Mouse (Mus musculus) forebrain, embryonic 15.5 days (tissue): ENCODE results near the gene Olfr130. TPM values are rescaled to one million over a fixed set of nuclear protein-coding genes. Genes with fewer than 3 reads are reported as not detected.

Experiments used
- ATAC-seq: fragments of 200-750 bp; cut with Nextera tagmentation; replicated peaks from 2 replicates; pipeline ENCODE4 v1.8.0; 2017; ENCODE audit warnings: mild to moderate bottlenecking, moderate TSS enrichment, moderate library complexity
- H3K27ac ChIP-seq: fragments of 300-500 bp; sonication (generic); replicated peaks from 2 replicates; pipeline ENCODE4 v1.5.1; 2015; ENCODE audit warnings: mild to moderate bottlenecking, inconsistent platforms
- H3K27me3 ChIP-seq: fragments of 300-500 bp; sonication (generic); 2 replicates; pipeline ENCODE4 v1.6.1; 2015; ENCODE audit warnings: inconsistent platforms
- H3K36me3 ChIP-seq: fragments of 300-500 bp; sonication (generic); 2 replicates; pipeline ENCODE4 v1.6.1; 2015; ENCODE audit warnings: mild to moderate bottlenecking, inconsistent platforms
- H3K4me1 ChIP-seq: fragments of 300-500 bp; sonication (generic); 2 replicates; pipeline ENCODE4 v1.6.1; 2015; ENCODE audit warnings: inconsistent platforms
- H3K4me2 ChIP-seq: fragments of 300-500 bp; sonication (generic); replicated peaks from 2 replicates; pipeline ENCODE4 v1.6.1; 2015; ENCODE audit warnings: mild to moderate bottlenecking, inconsistent platforms
- H3K4me3 ChIP-seq: fragments of 300-500 bp; sonication (generic); 2 replicates; pipeline ENCODE4 v1.5.1; 2015; ENCODE audit warnings: mild to moderate bottlenecking, inconsistent platforms
- H3K9ac ChIP-seq: fragments of 300-500 bp; sonication (generic); replicated peaks from 2 replicates; pipeline ENCODE4 v1.6.1; 2015; ENCODE audit warnings: mild to moderate bottlenecking, inconsistent platforms
- H3K9me3 ChIP-seq: fragments of 300-500 bp; sonication (generic); 2 replicates; pipeline ENCODE4 v1.6.1; 2016; ENCODE audit warnings: inconsistent platforms
- WGBS: fragments of 180-500 bp; shearing (Covaris S2); methylation state at CpG from one replicate; pipeline ENCODE4 v1.1.7; 2015; ENCODE audit warnings: mixed read lengths; 5-methylcytosine and 5-hydroxymethylcytosine counted together
- polyA plus RNA-seq: library from polyadenylated mRNA; unstranded; fragments of >200 nt; fragmentation: Nextera tagmentation; extraction: Ambion mirVana; gene quantifications from 2 replicates; pipeline ENCODE4 v1.2.1, GENCODE M21; 2015

Olfr130 gene
- polyA plus RNA-seq: not detected in 2 replicates

DNA sequence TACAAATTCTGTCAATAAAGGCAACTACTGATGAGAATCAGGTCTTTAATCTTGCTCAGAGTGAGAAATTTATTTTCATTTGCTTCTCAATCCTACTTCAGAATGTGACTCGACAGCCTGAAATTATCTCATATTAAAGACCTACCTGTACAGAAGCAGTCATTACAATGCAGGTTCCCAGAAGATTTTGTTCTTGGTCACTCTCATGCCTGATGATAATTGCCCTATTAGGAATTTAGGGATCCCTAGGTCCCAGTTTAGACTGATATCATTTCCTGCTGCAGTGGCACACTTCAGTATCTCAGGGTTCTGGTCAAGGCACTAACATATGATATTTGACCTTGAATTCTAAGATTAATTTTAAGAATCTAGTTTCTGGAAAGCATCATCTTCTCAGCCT, at the start of gene Olfr130:
Gene Olfr130 (plus strand): TSS at position 301 of the 400 bp plus-strand sequence.
- no peaks in the 10 kb centered on the region for H3K4me1 ChIP-seq
- WGBS: 83% methylated on average over 1 of the region's 1 CpGs
- no peaks in the 10 kb centered on the region for H3K36me3 ChIP-seq
- no peak for ATAC-seq
- H3K9ac ChIP-seq: no peak within 1 kb of the TSS
- no peak within 1 kb of the TSS for H3K4me3 ChIP-seq
- no peak within 1 kb of the TSS for H3K27ac ChIP-seq
- H3K4me2 ChIP-seq: no peak within 1 kb of the TSS
- H3K9me3 ChIP-seq: no peaks in the 10 kb centered on the region
- H3K27me3 ChIP-seq: no peaks in the 10 kb centered on the region

DNA sequence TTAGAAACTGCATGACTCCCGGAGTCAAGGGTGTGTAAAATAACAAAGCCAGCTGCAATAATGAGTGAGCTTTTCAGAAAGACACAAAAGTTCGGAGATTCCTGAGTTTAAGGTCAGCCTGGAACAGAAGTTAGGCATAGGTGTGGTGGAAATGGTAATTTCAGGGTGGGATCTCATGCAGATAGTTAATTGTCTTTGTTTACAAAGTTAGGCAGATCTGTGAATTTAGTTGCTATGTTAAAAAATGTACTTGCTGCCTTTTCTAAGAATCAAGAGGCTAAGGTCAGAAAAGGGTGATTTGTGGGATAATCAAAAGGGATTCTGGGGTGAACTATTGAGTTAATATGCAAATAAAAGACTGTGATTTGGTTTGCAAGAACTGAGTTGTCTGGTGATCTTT, 47.4 kb upstream of the Olfr130 start:
- no peak overlapping the region for H3K9ac ChIP-seq
- no peak for ATAC-seq
- no peak overlapping the region for H3K4me2 ChIP-seq
- no peaks in the 10 kb centered on the region for H3K4me1 ChIP-seq
- no peaks in the 10 kb centered on the region for H3K36me3 ChIP-seq
- no peak overlapping the region for H3K27ac ChIP-seq
- H3K4me3 ChIP-seq: no peak overlapping the region
- no peaks in the 10 kb centered on the region for H3K27me3 ChIP-seq
- 77% methylated on average over 2 of the region's 2 CpGs for WGBS
- peaks cover 3% of the 10 kb centered on the region; the same call in 1 of the 2 replicates for H3K9me3 ChIP-seq

DNA sequence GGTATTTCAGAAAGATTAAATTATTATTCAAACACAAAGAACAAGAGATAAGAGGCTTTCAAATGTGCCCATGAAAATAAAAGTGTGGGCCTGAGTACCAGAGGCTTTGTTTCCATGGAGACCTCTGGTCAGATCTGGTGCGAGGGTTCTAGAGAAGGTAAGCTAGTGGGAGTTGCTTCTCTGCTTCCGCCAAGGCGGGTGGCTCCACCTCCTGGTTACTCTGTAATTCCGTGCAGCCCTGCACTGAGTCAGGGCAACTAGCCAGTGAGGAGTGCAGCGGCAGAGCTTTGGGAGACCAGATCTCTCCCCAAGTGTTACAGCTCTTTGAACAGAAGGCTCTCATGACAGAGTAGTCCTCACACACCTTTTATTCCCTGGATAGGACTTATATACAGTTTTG, 37.4 kb upstream of the Olfr130 start:
- 29% methylated on average over 5 of the region's 5 CpGs for WGBS
- Histone ChIP-seq H3K4me1 (no peaks in the 10 kb centered on the region), H3K9me3 (no peaks in the 10 kb centered on the region; the same call in 1 of the 2 replicates), H3K4me3 (no peak overlapping the region), H3K27ac (no peak overlapping the region), H3K9ac (no peak overlapping the region), H3K4me2 (no peak overlapping the region), H3K36me3 (no peaks in the 10 kb centered on the region), H3K27me3 (no peaks in the 10 kb centered on the region)
- ATAC-seq: no peak

DNA sequence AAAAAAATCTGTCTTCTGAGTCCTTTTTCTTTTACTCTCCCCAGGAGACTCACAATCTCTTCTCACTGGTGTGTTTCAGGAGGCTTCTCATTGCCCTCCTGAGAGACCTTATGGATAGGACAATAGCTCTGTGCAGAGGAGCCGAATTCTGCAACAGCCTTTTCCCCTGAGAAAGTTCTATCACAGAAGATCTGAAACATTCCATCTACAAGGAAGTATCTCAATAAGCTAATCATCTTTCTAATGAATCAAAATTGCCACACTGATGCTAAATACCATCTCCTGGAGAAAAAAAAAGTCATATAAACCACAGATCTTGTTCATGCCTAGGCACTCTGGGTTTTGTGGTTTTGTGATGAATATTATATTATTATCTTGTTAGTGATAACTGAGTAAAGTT, 3.7 kb upstream of the Olfr130 start, which contains the start of gene Olfr129:
Gene Olfr129 (minus strand): TSS at position 101 of the 400 bp plus-strand sequence.
- H3K9ac ChIP-seq: no peak within 1 kb of the TSS

DNA sequence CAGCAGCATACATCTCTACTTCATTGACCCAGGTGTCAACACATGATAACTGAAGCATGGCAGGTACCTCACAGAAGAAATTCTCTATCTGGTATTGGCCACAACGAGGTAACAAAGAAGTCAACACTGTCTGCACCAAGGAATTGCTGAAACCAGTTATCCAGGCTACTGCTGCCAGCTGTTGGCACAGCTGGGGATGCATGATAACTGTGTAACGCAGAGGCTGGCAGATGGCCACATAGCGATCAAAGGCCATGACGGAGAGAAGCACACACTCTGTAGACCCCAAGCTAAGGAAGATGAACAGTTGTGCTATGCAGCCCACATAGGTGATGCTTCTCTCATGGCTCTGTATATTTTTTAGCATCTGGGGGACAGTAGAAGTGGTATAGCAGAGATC, 18.6 kb downstream of the Olfr130 start:
- Histone ChIP-seq H3K4me2 (no peak overlapping the region), H3K36me3 (no peaks in the 10 kb centered on the region), H3K27me3 (no peaks in the 10 kb centered on the region), H3K4me1 (no peaks in the 10 kb centered on the region), H3K27ac (no peak overlapping the region), H3K4me3 (no peak overlapping the region), H3K9me3 (0 out of 2 replicates have a peak, but pooled peaks cover 3% of the 10 kb centered on the region), H3K9ac (no peak overlapping the region)
- ATAC-seq: no peak
- 85% methylated on average over 4 of the region's 4 CpGs for WGBS

More for the DNA sequence above, 3.7 kb upstream of the Olfr130 start, which contains the start of gene Olfr129:
- Histone ChIP-seq H3K4me2 (no peak within 1 kb of the TSS), H3K36me3 (no peaks in the 10 kb centered on the region), H3K27me3 (no peaks in the 10 kb centered on the region), H3K27ac (no peak within 1 kb of the TSS), H3K4me1 (no peaks in the 10 kb centered on the region), H3K4me3 (no peak within 1 kb of the TSS), H3K9me3 (peaks cover under 1% of the 10 kb centered on the region; the same call in 1 of the 2 replicates)
- no peak for ATAC-seq
- WGBS: 69% methylated on average over 1 of the region's 1 CpGs

DNA sequence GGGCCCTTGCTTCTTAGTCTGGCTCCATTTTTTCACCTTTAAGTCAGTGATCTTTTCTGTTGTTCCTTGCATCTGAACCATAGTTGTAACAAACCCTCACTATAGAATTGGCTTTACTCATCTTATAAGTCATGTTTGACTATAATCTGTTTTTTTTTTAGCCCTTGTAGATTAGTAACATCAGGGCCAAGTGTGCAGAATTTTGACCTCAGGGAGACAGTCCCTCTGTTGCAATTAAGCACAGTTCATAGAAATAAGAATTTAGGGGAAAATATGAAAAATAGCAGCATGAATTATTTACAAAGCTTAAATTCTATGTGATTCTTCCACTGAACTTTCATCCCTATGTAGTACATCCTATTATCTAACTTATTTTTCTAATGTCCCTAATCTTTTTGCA, 24.9 kb downstream of the Olfr130 start, which contains the start of gene Olfr131:
Gene Olfr131 (minus strand): TSS at position 101 of the 400 bp plus-strand sequence.
- Histone ChIP-seq H3K9ac (no peak within 1 kb of the TSS), H3K27me3 (no peaks in the 10 kb centered on the region), H3K36me3 (no peaks in the 10 kb centered on the region), H3K4me3 (no peak within 1 kb of the TSS), H3K27ac (no peak within 1 kb of the TSS), H3K4me2 (no peak within 1 kb of the TSS), H3K4me1 (no peaks in the 10 kb centered on the region), H3K9me3 (no peaks in the 10 kb centered on the region)
- ATAC-seq: no peak

Other genes with a start within 250 kb of the Olfr130 start
- not detected in 2 replicates for gene Olfr125, start 231.0 kb upstream of the Olfr130 start, polyA plus RNA-seq
- not detected in 2 replicates for gene Olfr126, start 216.4 kb upstream of the Olfr130 start, polyA plus RNA-seq
- not detected in 2 replicates for gene Olfr127, start 163.5 kb upstream of the Olfr130 start, polyA plus RNA-seq
- not detected in 2 replicates for gene Olfr128, start 143.4 kb upstream of the Olfr130 start, polyA plus RNA-seq
- gene Olfr761, start 110.8 kb upstream of the Olfr130 start, polyA plus RNA-seq: not detected in 2 replicates
- not detected in 2 replicates for gene Olfr129, start 3.8 kb upstream of the Olfr130 start, polyA plus RNA-seq
- not detected in 2 replicates for gene Olfr131, start 24.8 kb downstream of the Olfr130 start, polyA plus RNA-seq
- not detected in 2 replicates for gene Olfr132, start 70.6 kb downstream of the Olfr130 start, polyA plus RNA-seq
- not detected in 2 replicates for gene Olfr133, start 81.4 kb downstream of the Olfr130 start, polyA plus RNA-seq
- not detected in 2 replicates for gene Olfr134, start 107.5 kb downstream of the Olfr130 start, polyA plus RNA-seq
- not detected in 2 replicates for gene Olfr135, start 140.4 kb downstream of the Olfr130 start, polyA plus RNA-seq
- gene Olfr138, start 197.1 kb downstream of the Olfr130 start, polyA plus RNA-seq: not detected in 2 replicates
- not detected in 2 replicates for gene Olfr137, start 243.6 kb downstream of the Olfr130 start, polyA plus RNA-seq